Mouse (Mus musculus) adrenal gland, adult (tissue): ENCODE data around the gene Gm14391.
"Not testable (repeated sequence)": the region's sequence is repeated elsewhere in the genome, so short reads cannot be mapped to it uniquely, and the experiment has no call there.

Experiments
- DNase-seq, 2 experiments: peaks; one replicate each; pipeline ENCODE4 v3.0.0; 2022 to 2023; ENCODE audit warnings: low spot score in 1 of 2; ENCODE audit not compliant: inconsistent age in 2 of 2

The Gm14391 gene

GRCm38 (mm10) chr2:175206732-175207131 lies at the start of gene Gm14391:
Gene Gm14391 (minus strand): TSS chr2:175206917.
- not testable (repeated sequence) for DNase-seq

DNA sequence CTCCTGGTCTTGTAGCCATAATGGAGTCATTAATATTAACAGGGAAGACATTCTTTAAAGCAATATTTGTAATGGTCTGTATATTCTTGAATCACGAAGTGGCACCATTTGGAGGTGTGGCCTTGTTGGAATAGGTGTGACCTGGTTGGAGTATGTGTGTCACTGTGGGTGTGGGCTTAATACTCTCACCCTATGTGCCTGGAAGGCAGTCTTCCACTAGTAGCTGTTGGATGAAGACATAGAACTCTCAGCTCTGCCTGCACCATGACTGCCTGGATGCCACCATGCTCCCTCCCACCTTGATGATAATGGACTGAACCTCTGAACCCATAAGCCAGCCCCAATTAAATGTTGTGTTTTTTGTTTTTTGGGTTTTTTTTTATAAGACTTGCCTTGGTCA lies 27.7 kb downstream of the Gm14391 start:
- DNase-seq = not testable (repeated sequence)

DNA sequence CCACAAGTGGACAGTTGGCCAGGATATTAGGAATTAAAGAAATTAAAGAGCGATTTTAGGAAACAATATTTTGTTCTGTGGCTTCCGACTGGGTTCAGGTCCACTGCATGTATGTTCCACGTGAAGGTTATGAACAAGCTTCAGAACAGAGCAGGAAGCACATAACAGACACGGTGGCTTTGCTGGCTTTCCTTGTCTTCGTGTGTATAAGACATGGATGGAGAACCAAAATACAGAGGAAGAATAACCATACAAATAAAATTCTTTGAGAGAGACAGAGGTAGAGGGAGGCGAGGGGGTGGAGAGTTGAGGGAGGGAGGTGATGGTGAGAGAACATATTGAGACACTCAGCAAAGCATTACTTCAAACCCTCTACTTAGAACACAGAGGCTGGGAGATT lies 30.4 kb downstream of the Gm14391 start:
- no peak for DNase-seq

- not testable (repeated sequence) for DNase-seq
Observed at GRCm38 (mm10) chr2:175175401-175176180, 31.1 kb downstream of the Gm14391 start, which contains the start of gene Gm14443. Gene Gm14443 (minus strand): TSS chr2:175175871.

- DNase-seq = peak in 1 of 2 experiments; percentile 59
Observed at GRCm38 (mm10) chr2:175174058-175174457, 32.7 kb downstream of the Gm14391 start.

GRCm38 (mm10) chr2:175172906-175173595 lies 33.7 kb downstream of the Gm14391 start:
- DNase-seq = not testable (repeated sequence)

GRCm38 (mm10) chr2:175172123-175172522 lies 34.6 kb downstream of the Gm14391 start:
- DNase-seq = no peak

GRCm38 (mm10) chr2:175166870-175167269 lies 39.8 kb downstream of the Gm14391 start:
- not testable (repeated sequence) for DNase-seq

DNA sequence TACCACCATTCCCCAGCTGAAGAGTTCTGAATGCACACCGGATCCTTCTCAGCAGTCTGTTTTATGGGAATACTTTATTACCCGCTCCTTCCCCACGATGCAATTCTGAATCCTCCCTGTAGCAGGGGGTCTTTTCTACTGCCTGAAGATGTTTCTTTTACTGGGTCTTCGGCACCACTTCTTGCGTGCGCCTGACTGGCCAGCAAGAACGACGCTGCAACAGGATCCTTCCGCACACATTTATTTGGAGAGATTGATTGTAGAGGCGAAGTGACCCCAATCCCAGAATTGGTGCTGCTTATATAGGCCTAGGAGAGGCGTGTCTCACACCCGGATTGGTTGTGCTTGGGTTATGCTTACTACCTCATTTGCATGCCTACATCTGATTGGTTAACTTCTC lies 41.6 kb downstream of the Gm14391 start:
- not testable (repeated sequence) for DNase-seq

DNA sequence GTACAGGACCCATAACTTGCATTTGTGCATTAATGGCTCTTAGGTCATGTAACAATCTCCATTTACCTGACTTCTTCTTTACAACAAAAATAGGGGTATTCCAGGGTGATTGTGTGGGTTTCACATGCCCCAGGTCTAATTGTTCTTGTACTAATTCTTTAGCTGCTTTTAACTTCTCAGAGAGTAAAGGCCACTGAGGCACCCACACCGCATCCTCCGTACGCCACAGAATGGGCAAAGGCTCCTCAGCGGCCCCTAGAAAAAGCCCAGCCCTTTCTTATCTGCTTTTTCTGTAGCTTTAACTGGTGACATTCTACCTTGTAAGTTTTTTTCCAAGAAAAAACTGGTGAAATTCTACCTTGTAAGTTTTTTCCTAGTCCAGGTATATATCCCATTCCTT lies 45.3 kb downstream of the Gm14391 start:
- not testable (repeated sequence) for DNase-seq

DNA sequence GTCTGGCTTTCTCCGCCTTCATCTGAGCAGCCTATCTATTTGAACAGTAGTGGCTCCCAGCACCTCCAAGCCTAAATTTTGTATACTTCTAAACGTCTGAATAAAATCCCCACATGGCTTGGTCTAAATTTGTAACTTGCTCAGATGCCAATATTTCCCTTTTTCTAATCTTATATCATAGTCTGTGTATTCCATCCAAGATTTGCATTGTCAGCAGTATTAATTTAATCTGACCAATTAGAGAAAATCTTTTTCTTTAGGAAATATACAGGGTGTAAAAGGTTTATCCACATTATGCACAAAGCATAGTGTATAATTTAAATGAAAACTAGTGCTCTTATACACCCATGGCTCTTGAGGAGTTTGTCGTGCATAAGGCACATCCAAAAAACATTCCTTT lies 48.1 kb downstream of the Gm14391 start:
- no peak for DNase-seq

GRCm38 (mm10) chr2:175156696-175157095 lies 50.0 kb downstream of the Gm14391 start:
- no peak for DNase-seq

GRCm38 (mm10) chr2:175141993-175142295 lies 64.8 kb downstream of the Gm14391 start, which contains the start of gene Gm14399:
Gene Gm14399 (minus strand): TSS chr2:175142012.
- DNase-seq = not testable (repeated sequence)

GRCm38 (mm10) chr2:175141118-175141992 lies 65.4 kb downstream of the Gm14391 start:
- peak; percentile 53 to 91 for DNase-seq
